Mouse (Mus musculus) G1E (cell line): ENCODE results near the gene Wdfy3. TPM values are rescaled to one million over a fixed set of nuclear protein-coding genes. Genes with fewer than 3 reads are reported as not detected.

ENCODE experiments used
- ATAC-seq: 2 replicates; pipeline ENCODE4 v1.8.0; 2016; ENCODE audit warnings: mild to moderate bottlenecking; ENCODE audit not compliant: insufficient number of reproducible peaks, poor library complexity, low FRiP score, severe bottlenecking; ENCODE audit errors: extremely low read depth
- DNase-seq: peaks from one replicate; pipeline ENCODE4 v3.0.0; 2012; ENCODE audit warnings: low spot score
- H3K27me3 ChIP-seq: 2 replicates; pipeline ENCODE4 v1.6.1; 2012; ENCODE audit warnings: mild to moderate bottlenecking, low read length, inconsistent platforms; ENCODE audit not compliant: insufficient read depth
- H3K36me3 ChIP-seq: replicated peaks from 2 replicates; pipeline ENCODE3; 2012; ENCODE audit warnings: mild to moderate bottlenecking, inconsistent platforms
- H3K4me1 ChIP-seq: 2 replicates; pipeline ENCODE4 v1.6.1; 2012; ENCODE audit warnings: low read depth, low read length, inconsistent platforms, mixed read lengths; ENCODE audit not compliant: insufficient read depth
- H3K4me3 ChIP-seq: 2 replicates; pipeline ENCODE4 v1.5.1; 2012; ENCODE audit warnings: low read depth, mild to moderate bottlenecking, inconsistent platforms, low read length, moderate library complexity, mixed read lengths
- H3K9me3 ChIP-seq: replicated peaks from 2 replicates; pipeline ENCODE4 v1.6.1; 2012; ENCODE audit warnings: inconsistent platforms
- CTCF ChIP-seq: IDR thresholded peaks from 2 replicates; pipeline ENCODE4 v1.5.1; 2012; ENCODE audit warnings: low read depth, low read length, inconsistent platforms, mixed read lengths
- GATA1 ChIP-seq: IDR thresholded peaks from 2 replicates; pipeline ENCODE4 v1.6.1; 2012; ENCODE audit warnings: borderline replicate concordance, low read length, inconsistent platforms, mixed read lengths
- GATA2 ChIP-seq: IDR thresholded peaks from 2 replicates; pipeline ENCODE4 v1.6.1; 2012; ENCODE audit warnings: low read depth, low read length, inconsistent platforms, borderline replicate concordance
- POLR2AphosphoS5 ChIP-seq: IDR thresholded peaks from 2 replicates; pipeline ENCODE4 v1.6.1; 2012; ENCODE audit warnings: low read depth, low read length, inconsistent platforms; ENCODE audit not compliant: insufficient replicate concordance
- TAL1 ChIP-seq: conservative IDR thresholded peaks from 2 replicates; pipeline ENCODE4 v1.6.1; 2012; ENCODE audit warnings: low read depth, low read length, inconsistent platforms, mixed read lengths
- polyA plus RNA-seq: library from polyadenylated mRNA; stranded (reverse); fragments of >175 nt; gene quantifications from 2 replicates; pipeline ENCODE4 v1.2.3, GENCODE M21; 2012
- total RNA-seq, 2 experiments: library from RNA; stranded (forward) in 1 of 2; stranded (reverse) in 1 of 2; fragments of 200-1000 nt in 1 of 2; fragments of >200 nt in 1 of 2; fragmentation: Nextera tagmentation in 1 of 2; gene quantifications; 2 replicates each; pipeline ENCODE4 v1.2.3; 2014 to 2017

The Wdfy3 gene
- total and polyA plus RNA-seq, 3 experiments = 0.05 TPM; not detected in 2

DNA sequence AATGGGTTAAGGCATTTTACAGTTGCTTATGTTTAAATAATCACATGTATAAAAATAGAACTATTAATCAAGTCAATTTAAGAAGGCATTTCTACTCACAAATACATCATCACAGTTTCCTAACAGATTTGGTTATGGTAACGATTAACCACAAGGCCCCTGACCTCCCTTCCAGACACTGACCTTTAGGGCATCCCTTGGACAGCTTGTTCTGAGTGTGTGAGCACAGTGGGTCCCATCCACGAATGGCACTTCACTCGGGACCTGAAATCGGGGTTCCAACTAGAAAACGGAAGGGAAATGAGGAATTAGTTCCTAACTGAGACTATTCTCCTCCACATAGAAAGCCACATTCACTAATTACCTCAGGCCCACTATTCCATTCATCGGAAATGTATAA, 60.1 kb downstream of the Wdfy3 start:
- H3K36me3 ChIP-seq = no peaks in the 10 kb centered on the region

GRCm38 (mm10) chr5:102008712-102009111, 61.0 kb downstream of the Wdfy3 start:
- DNase-seq (no peak), ATAC-seq (no peak)
- no peak for TF ChIP-seq TAL1
- no peak for TF ChIP-seq POLR2AphosphoS5
- no peak for TF ChIP-seq GATA1
- no peak for TF ChIP-seq CTCF
- TF ChIP-seq GATA2 = no peak
- no peak overlapping the region for H3K4me3 ChIP-seq
- no peaks in the 10 kb centered on the region for H3K27me3 ChIP-seq
- peaks cover 55% of the 10 kb centered on the region for H3K9me3 ChIP-seq
- H3K4me1 ChIP-seq = no peaks in the 10 kb centered on the region
- H3K36me3 ChIP-seq = no peaks in the 10 kb centered on the region

More for the DNA sequence above, 60.1 kb downstream of the Wdfy3 start:
- no peaks in the 10 kb centered on the region for H3K4me1 ChIP-seq
- ATAC-seq (no peak; the same call in 1 of the 2 replicates), DNase-seq (no peak)
- H3K27me3 ChIP-seq = no peaks in the 10 kb centered on the region
- no peak overlapping the region for H3K4me3 ChIP-seq
- TF ChIP-seq TAL1 = no peak
- TF ChIP-seq CTCF = no peak
- no peak for TF ChIP-seq GATA1
- no peak for TF ChIP-seq GATA2
- H3K9me3 ChIP-seq = peaks cover 53% of the 10 kb centered on the region

DNA sequence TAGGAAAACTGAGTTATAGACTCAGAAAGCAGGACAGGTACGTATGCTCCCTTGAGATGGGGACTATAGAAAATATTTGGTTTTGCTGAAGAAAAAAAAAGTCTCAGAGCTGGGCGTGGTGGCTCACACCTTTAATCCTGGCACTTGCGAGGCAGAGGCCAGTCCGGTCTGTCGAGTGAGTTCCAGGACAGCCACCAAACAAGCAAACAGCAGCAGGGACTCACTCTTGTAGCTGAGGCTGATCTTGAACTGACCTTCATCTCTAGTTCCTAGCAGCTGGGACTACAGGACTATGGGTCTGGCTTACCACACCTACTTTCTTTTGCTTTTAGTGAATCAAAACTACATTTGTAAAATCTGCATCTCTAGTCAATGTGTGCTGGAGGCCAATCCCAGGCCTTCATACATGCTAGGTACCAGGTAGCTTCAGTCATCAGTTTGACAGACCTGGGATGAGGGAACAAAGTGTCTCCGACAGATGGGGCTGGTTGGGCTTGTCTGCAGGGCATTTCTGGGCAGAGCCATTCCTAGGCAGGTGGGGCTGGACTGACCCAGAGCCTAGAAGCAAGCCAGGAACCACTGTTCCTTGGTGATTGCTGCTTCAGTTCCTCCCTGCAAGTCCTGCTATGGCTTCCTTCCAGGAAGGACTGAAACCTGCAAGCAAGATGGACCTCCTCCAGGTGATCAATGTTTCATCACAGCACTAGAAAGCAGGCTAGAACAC, 63.3 kb downstream of the Wdfy3 start:
- Histone ChIP-seq H3K9me3 (peaks cover 54% of the 10 kb centered on the region), H3K4me1 (no peaks in the 10 kb centered on the region), H3K27me3 (no peaks in the 10 kb centered on the region), H3K36me3 (no peaks in the 10 kb centered on the region), H3K4me3 (no peak overlapping the region)
- TF ChIP-seq TAL1 = no peak
- TF ChIP-seq GATA1 = no peak
- no peak for TF ChIP-seq POLR2AphosphoS5
- TF ChIP-seq GATA2 = no peak
- TF ChIP-seq CTCF = no peak
- ATAC-seq (no peak), DNase-seq (no peak)

DNA sequence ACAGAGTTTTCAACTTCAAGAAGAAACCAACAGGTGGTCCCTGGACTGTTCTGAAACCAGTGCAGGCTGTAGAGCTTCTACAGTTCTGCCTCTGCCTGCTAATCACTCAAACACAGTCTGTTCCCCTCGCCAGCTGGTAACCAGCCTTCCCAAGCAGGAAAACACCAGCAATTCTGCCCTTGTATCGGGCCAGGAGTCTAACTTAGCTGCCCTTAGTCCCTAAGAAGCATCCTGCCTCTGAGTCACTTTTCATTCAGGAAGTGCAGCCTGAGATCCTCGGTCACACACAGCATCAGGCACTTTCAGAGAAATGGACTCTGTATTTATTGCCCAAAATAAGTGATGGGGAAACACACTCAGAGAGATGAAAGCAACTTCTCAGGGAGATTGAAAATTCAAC, 66.3 kb downstream of the Wdfy3 start:
- H3K27me3 ChIP-seq = no peaks in the 10 kb centered on the region
- no peak for DNase-seq
- no peaks in the 10 kb centered on the region for H3K36me3 ChIP-seq
- H3K9me3 ChIP-seq = peaks cover 62% of the 10 kb centered on the region
- no peak for TF ChIP-seq CTCF
- TF ChIP-seq GATA1 = no peak
- TF ChIP-seq GATA2 = no peak
- TF ChIP-seq TAL1 = no peak
- TF ChIP-seq POLR2AphosphoS5 = no peak
- no peak overlapping the region for H3K4me3 ChIP-seq
- H3K4me1 ChIP-seq = no peaks in the 10 kb centered on the region
- no peak for ATAC-seq

- H3K27me3 ChIP-seq = no peaks in the 10 kb centered on the region
- no peak for DNase-seq
- TF ChIP-seq GATA2 (no peak), CTCF (no peak), TAL1 (no peak), POLR2AphosphoS5 (no peak), GATA1 (no peak)
- no peak for ATAC-seq
- no peak overlapping the region for H3K4me3 ChIP-seq
- H3K4me1 ChIP-seq = no peaks in the 10 kb centered on the region
- no peaks in the 10 kb centered on the region for H3K36me3 ChIP-seq
- H3K9me3 ChIP-seq = peaks cover 54% of the 10 kb centered on the region
These were observed 68.7 kb downstream of the Wdfy3 start for GRCm38 (mm10) chr5:102001026-102001425.

DNA sequence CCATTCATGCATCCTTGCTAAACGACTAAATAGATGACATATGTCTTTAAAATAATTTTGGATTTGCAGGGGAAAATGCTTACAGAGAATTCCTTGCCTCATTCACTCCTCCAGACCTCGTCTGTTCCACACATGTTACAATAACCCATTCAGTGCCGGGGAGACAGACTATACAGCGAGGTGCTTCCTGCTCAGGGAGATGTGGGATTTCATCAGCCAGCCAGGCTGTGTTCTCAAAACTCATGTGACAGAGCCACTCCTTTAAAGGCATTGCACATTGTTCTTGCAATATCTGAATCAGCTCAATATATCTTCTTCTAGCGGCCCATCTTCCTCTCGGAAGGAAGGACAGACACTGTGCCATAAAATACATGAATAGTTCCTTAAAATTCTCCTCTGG, 70.8 kb downstream of the Wdfy3 start:
- no peaks in the 10 kb centered on the region for H3K36me3 ChIP-seq
- no peaks in the 10 kb centered on the region for H3K27me3 ChIP-seq
- no peak overlapping the region for H3K4me3 ChIP-seq
- ATAC-seq (no peak), DNase-seq (no peak)
- TF ChIP-seq TAL1 = no peak
- no peak for TF ChIP-seq POLR2AphosphoS5
- TF ChIP-seq GATA2 = no peak
- H3K9me3 ChIP-seq = peaks cover 54% of the 10 kb centered on the region
- H3K4me1 ChIP-seq = no peaks in the 10 kb centered on the region
